Mouse (Mus musculus): ENCODE measurements around the gene Scn2b. TPM values are rescaled to one million over a fixed set of nuclear protein-coding genes. Genes with fewer than 3 reads are reported as not detected.

Scn2b gene
- polyA plus RNA-seq, 1 experiment from 2014 or later, result 2.7 TPM

DNA sequence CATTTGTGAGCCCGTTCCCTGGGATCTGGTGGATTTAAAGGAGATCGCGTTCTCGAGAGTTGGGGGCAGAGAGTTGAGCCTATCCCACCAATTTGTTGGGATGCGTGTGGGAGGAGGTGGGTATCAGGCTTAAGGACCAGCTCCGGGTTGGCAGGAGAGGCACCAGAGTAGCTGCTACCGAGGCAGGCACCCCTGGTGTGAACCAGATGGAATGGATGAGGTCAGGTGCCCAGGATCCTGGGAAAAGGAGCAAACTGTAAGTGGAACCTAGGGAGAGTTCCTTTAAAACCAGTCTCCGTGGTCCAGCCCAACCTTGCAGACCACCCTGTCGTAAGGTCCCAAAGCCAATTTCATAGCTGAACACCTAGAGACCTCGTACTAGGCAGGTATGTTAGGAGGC is 970 bp downstream of the Scn2b start:
- 24% methylated on average over 10 of the region's 10 CpGs for WGBS
- H3K27me3 ChIP-seq (ENCODE audit: control insufficient read depth, insufficient read depth, low read depth, low read length), result no peaks in the 10 kb centered on the region
- H3K27ac ChIP-seq (ENCODE audit: low read length), result no peak overlapping the region
- no peaks in the 10 kb centered on the region for H3K9me3 ChIP-seq (ENCODE audit: control insufficient read depth, low read length)
- peak overlapping the region; percentile 63 for H3K9ac ChIP-seq (ENCODE audit: low read length)
- no peaks in the 10 kb centered on the region for H3K36me3 ChIP-seq (ENCODE audit: control insufficient read depth, insufficient read depth, low read length)
- H3K4me1 ChIP-seq (replicated peaks; ENCODE audit: control insufficient read depth, insufficient read depth, low read length), result peaks cover 6% of the 10 kb centered on the region; the same call in 1 of the 2 replicates
- peak overlapping the region; percentile 61 for H3K4me3 ChIP-seq (ENCODE audit: low read length)
- no peak for ATAC-seq (ENCODE audit: low read depth)
- H3K4me2 ChIP-seq (ENCODE audit: low read depth, low read length), result peak overlapping the region; percentile 58

DNA sequence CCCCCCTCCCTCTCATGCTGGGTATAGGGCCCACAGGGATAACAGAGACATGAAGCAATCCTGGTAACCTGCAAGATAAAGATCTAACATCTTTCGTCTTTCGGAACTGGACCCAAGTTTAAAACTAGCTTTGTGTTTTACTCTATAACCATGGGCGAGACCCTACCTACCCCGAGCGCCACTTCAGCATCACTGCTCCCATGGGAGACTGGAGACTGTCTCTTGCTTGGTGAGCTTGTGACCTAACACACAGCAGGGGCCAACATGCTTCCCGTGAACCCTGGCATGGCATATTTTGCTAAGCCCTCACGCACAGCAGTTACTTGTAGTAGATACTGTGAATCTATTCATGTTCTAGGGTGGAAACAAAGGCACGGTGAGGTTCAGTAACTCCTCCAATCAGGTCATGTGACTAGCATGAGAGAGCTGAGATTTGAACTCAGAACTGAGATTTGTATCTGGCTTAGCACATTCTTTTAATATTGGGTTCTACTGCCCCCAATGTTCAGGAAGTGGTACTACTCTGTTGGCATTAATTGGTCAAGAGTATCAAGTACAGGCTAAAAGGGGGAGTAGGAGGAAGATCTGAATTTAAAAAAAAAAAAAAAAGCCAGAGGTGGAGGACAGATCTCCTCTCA is 1.9 kb downstream of the Scn2b start:
- Histone ChIP-seq H3K9ac (ENCODE audit: low read length) (no peak overlapping the region), H3K9me3 (ENCODE audit: control insufficient read depth, low read length) (no peaks in the 10 kb centered on the region), H3K27ac (ENCODE audit: low read length) (no peak overlapping the region), H3K4me3 (ENCODE audit: low read length) (no peak overlapping the region), H3K27me3 (ENCODE audit: control insufficient read depth, insufficient read depth, low read depth, low read length) (no peaks in the 10 kb centered on the region), H3K4me1 (replicated peaks; ENCODE audit: control insufficient read depth, insufficient read depth, low read length) (peaks cover 6% of the 10 kb centered on the region; the same call in 1 of the 2 replicates), H3K4me2 (ENCODE audit: low read depth, low read length) (no peak overlapping the region), H3K36me3 (ENCODE audit: control insufficient read depth, insufficient read depth, low read length) (no peaks in the 10 kb centered on the region)
- WGBS, result 93% methylated on average over 8 of the region's 8 CpGs
- ATAC-seq (ENCODE audit: low read depth), result no peak

DNA sequence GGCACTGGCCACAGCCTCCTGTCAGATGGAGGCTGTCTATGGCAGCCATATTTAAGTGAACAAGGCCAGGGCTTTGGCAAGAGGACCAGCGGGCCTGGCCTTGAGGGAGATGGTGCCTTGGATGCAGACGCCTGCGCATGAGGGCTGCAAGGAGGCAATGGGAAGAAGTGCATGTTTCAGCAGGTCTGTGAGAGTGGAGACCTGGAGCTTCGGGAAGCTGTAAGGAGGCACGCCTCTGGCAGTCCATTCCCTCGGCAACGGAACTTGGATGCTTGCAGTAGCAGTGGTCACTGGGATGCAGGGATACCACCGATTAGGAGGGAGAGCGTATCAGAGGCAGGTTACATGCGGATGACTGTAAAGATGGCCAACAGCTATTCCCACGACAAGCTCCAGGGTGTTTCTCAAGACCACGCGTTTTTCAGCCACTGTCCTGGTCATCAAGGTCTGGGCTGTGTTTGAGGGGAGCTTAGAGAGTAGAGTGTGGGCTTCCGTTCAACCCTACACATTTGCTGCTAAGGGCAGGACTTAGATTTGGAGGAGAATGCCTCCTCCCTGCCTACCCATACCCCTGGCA is 2.5 kb downstream of the Scn2b start:
- no peak overlapping the region for H3K4me2 ChIP-seq (ENCODE audit: low read depth, low read length)
- H3K4me3 ChIP-seq (ENCODE audit: low read length), result no peak overlapping the region
- no peak for ATAC-seq (ENCODE audit: low read depth)
- H3K4me1 ChIP-seq (replicated peaks; ENCODE audit: control insufficient read depth, insufficient read depth, low read length), result peaks cover 6% of the 10 kb centered on the region; the same call in 1 of the 2 replicates
- 82% methylated on average over 14 of the region's 14 CpGs for WGBS
- H3K27ac ChIP-seq (ENCODE audit: low read length), result no peak overlapping the region
- H3K36me3 ChIP-seq (ENCODE audit: control insufficient read depth, insufficient read depth, low read length), result no peaks in the 10 kb centered on the region
- no peak overlapping the region for H3K9ac ChIP-seq (ENCODE audit: low read length)
- H3K9me3 ChIP-seq (ENCODE audit: control insufficient read depth, low read length), result no peaks in the 10 kb centered on the region
- H3K27me3 ChIP-seq (ENCODE audit: control insufficient read depth, insufficient read depth, low read depth, low read length), result no peaks in the 10 kb centered on the region

DNA sequence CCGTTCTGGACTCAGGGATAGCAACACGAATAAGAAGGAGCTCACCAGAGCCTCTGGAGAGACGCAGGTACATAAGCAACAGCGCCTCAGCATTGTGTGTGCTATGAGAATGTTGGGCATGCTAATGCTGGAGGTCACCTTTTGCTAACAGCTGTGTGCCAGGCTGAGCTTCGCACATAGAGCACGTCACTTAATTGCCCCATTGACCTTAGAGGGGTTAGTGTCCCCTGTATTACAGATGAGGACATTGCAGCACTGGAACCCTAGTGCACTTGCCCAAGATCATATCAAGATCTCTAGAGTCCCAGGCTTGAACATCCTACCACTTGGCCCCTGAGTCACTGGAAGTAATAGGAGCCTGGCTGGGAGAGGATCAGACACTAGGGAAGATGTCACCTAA is 3.0 kb downstream of the Scn2b start:
- 80% methylated on average over 6 of the region's 6 CpGs for WGBS
- Histone ChIP-seq H3K4me3 (ENCODE audit: low read length) (no peak overlapping the region), H3K4me2 (ENCODE audit: low read depth, low read length) (no peak overlapping the region), H3K36me3 (ENCODE audit: control insufficient read depth, insufficient read depth, low read length) (no peaks in the 10 kb centered on the region), H3K9ac (ENCODE audit: low read length) (no peak overlapping the region), H3K4me1 (replicated peaks; ENCODE audit: control insufficient read depth, insufficient read depth, low read length) (peaks cover 6% of the 10 kb centered on the region; the same call in 1 of the 2 replicates), H3K27ac (ENCODE audit: low read length) (no peak overlapping the region), H3K27me3 (ENCODE audit: control insufficient read depth, insufficient read depth, low read depth, low read length) (no peaks in the 10 kb centered on the region), H3K9me3 (ENCODE audit: control insufficient read depth, low read length) (no peaks in the 10 kb centered on the region)
- ATAC-seq (ENCODE audit: low read depth), result no peak

DNA sequence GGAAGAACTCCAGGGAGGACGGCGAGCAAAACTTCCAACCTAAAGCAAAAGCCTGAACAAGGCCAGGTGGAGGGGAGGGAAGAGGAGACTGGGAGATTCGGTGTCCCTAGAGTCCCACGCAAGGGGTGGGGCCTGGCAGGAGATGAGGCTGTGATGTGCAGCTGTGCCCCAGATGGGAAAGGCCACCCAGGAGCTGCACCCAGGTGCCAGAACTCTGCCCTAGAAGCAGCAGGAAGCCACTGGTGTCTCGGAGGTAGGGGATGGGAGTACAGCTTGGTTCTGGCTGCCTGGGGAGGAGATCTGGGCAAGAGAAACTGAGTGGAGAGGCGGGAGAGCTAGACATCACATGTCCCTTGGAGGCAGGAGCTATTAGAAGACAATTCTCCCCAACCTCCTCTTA is 3.4 kb downstream of the Scn2b start:
- H3K36me3 ChIP-seq (ENCODE audit: control insufficient read depth, insufficient read depth, low read length), result no peaks in the 10 kb centered on the region
- no peaks in the 10 kb centered on the region for H3K9me3 ChIP-seq (ENCODE audit: control insufficient read depth, low read length)
- peaks cover 6% of the 10 kb centered on the region; the same call in 1 of the 2 replicates for H3K4me1 ChIP-seq (replicated peaks; ENCODE audit: control insufficient read depth, insufficient read depth, low read length)
- H3K4me2 ChIP-seq (ENCODE audit: low read depth, low read length), result no peak overlapping the region
- H3K27me3 ChIP-seq (ENCODE audit: control insufficient read depth, insufficient read depth, low read depth, low read length), result no peaks in the 10 kb centered on the region
- H3K9ac ChIP-seq (ENCODE audit: low read length), result no peak overlapping the region
- H3K27ac ChIP-seq (ENCODE audit: low read length), result no peak overlapping the region
- H3K4me3 ChIP-seq (ENCODE audit: low read length), result no peak overlapping the region
- WGBS, result 53% methylated on average over 6 of the region's 6 CpGs
- ATAC-seq (ENCODE audit: low read depth), result no peak

DNA sequence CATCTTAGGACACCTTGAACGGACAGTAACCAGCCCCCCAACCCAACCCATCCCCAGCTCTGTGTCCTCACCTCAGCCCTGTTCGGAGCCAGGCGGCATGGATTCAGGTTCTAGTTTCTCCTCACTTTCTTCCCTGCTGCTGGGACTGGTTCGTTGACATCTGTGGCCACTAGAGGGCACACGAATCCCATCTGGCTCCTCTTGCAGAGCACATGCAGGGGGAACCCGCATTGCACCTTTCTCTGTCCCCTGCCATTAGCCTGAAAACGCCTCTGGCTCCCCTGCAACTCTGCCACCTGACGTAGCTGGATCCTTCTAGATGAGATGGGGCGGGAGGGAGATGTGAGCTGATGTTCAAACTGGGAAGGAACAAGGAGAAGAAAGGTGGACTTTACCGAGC is 4.2 kb downstream of the Scn2b start:
- 2% methylated on average over 10 of the region's 10 CpGs for WGBS
- Histone ChIP-seq H3K9me3 (ENCODE audit: control insufficient read depth, low read length) (no peaks in the 10 kb centered on the region), H3K4me3 (ENCODE audit: low read length) (peak overlapping the region; percentile 18), H3K4me1 (replicated peaks; ENCODE audit: control insufficient read depth, insufficient read depth, low read length) (peaks cover 6% of the 10 kb centered on the region; the same call in 1 of the 2 replicates), H3K27ac (ENCODE audit: low read length) (no peak overlapping the region), H3K36me3 (ENCODE audit: control insufficient read depth, insufficient read depth, low read length) (no peaks in the 10 kb centered on the region), H3K27me3 (ENCODE audit: control insufficient read depth, insufficient read depth, low read depth, low read length) (no peaks in the 10 kb centered on the region), H3K4me2 (ENCODE audit: low read depth, low read length) (peak overlapping the region; percentile 45), H3K9ac (ENCODE audit: low read length) (no peak overlapping the region)
- peak; percentile 70 for ATAC-seq (ENCODE audit: low read depth)

DNA sequence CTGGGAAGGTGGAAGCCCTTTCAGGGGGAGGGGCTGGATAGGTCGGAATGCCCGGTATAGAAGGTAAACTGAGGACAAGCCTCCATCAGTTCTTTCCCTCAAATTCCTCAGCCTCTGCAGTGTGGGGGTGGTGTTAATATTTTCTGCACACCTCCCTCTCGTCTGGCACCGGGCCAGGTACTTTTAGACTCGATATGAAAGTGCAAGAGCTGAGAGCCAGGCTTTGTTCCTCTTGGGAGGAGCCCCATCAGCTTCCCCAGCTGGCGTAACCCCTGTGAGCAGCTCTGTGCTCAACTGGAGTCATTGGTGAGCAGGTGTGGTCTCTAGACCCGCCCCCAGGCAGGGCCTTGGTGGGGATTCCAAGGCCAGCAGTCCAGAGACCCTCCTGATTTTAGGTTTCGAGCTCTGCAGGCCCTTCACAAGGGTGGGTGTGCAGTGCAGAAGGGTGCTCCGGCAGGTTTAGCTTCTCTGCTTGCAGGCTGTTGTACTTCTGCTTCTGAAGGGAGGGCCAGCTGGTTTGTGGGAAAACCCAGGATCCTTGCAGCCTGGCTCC is 4.7 kb downstream of the Scn2b start:
- Histone ChIP-seq H3K4me3 (ENCODE audit: low read length) (peak overlapping the region; percentile 18), H3K27me3 (ENCODE audit: control insufficient read depth, insufficient read depth, low read depth, low read length) (no peaks in the 10 kb centered on the region), H3K4me2 (ENCODE audit: low read depth, low read length) (peak overlapping the region; percentile 45), H3K36me3 (ENCODE audit: control insufficient read depth, insufficient read depth, low read length) (no peaks in the 10 kb centered on the region), H3K9ac (ENCODE audit: low read length) (no peak overlapping the region), H3K9me3 (ENCODE audit: control insufficient read depth, low read length) (no peaks in the 10 kb centered on the region), H3K27ac (ENCODE audit: low read length) (peak overlapping the region; percentile 48), H3K4me1 (replicated peaks; ENCODE audit: control insufficient read depth, insufficient read depth, low read length) (peaks cover 6% of the 10 kb centered on the region; the same call in 1 of the 2 replicates)
- peak; percentile 81 for ATAC-seq (ENCODE audit: low read depth)
- 21% methylated on average over 9 of the region's 9 CpGs for WGBS

DNA sequence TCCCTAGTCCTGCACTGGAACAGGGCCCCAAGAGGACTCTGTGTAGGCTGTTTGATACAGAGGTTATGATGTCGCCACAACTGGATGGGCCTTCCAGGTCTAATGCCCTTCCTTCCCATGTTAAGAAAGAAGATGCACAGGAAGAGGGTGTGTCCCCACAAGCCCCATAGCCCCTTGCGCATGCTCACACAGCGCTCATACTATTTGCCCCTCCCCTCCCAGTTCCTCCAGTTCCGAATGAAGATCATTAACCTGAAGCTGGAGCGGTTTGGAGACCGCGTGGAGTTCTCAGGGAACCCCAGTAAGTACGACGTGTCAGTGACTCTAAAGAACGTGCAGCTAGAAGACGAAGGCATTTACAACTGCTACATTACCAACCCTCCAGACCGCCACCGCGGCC is 7.6 kb downstream of the Scn2b start:
- H3K4me1 ChIP-seq (replicated peaks; ENCODE audit: control insufficient read depth, insufficient read depth, low read length), result no peaks in the 10 kb centered on the region; the same call in 1 of the 2 replicates
- ATAC-seq (ENCODE audit: low read depth), result no peak
- H3K27ac ChIP-seq (ENCODE audit: low read length), result no peak overlapping the region
- H3K9ac ChIP-seq (ENCODE audit: low read length), result no peak overlapping the region
- H3K27me3 ChIP-seq (ENCODE audit: control insufficient read depth, insufficient read depth, low read depth, low read length), result no peaks in the 10 kb centered on the region
- H3K36me3 ChIP-seq (ENCODE audit: control insufficient read depth, insufficient read depth, low read length), result no peaks in the 10 kb centered on the region
- 86% methylated on average over 14 of the region's 14 CpGs for WGBS
- H3K4me3 ChIP-seq (ENCODE audit: low read length), result no peak overlapping the region
- H3K4me2 ChIP-seq (ENCODE audit: low read depth, low read length), result no peak overlapping the region
- no peaks in the 10 kb centered on the region for H3K9me3 ChIP-seq (ENCODE audit: control insufficient read depth, low read length)

DNA sequence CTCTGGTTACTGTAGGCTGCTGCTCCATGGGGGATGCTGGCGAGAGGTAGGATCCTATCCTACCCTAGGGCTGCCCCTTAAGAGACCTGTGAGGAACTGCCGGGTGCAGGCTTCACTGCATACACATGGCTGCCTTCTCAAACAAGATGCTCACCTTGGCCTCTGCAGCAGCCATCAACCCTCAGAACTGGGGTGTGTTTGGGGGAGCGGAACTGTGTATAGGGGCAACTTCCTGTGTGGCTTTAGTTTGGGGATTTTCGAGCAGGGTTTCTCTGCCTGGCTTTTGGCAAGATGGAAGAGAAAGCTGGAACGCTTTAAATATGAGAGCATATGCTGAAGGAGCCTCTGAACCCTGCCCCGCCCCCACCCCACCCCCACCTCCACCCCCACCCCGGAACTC is 9.4 kb downstream of the Scn2b start:
- Histone ChIP-seq H3K4me2 (ENCODE audit: low read depth, low read length) (no peak overlapping the region), H3K4me3 (ENCODE audit: low read length) (no peak overlapping the region), H3K4me1 (replicated peaks; ENCODE audit: control insufficient read depth, insufficient read depth, low read length) (no peaks in the 10 kb centered on the region; the same call in 1 of the 2 replicates), H3K9ac (ENCODE audit: low read length) (no peak overlapping the region), H3K36me3 (ENCODE audit: control insufficient read depth, insufficient read depth, low read length) (no peaks in the 10 kb centered on the region), H3K27ac (ENCODE audit: low read length) (no peak overlapping the region), H3K9me3 (ENCODE audit: control insufficient read depth, low read length) (no peaks in the 10 kb centered on the region), H3K27me3 (ENCODE audit: control insufficient read depth, insufficient read depth, low read depth, low read length) (no peaks in the 10 kb centered on the region)
- ATAC-seq (ENCODE audit: low read depth), result no peak
- 53% methylated on average over 7 of the region's 7 CpGs for WGBS

All from lung, embryonic 16.5 days (tissue).